Mouse (Mus musculus): ENCODE measurements around the gene Ndufa4. TPM values are rescaled to one million over a fixed set of nuclear protein-coding genes. Genes with fewer than 3 reads are reported as not detected.
"Not testable (repeated sequence)": the region's sequence is repeated elsewhere in the genome, so short reads cannot be mapped to it uniquely, and the experiment has no call there.

Ndufa4 gene
- polyA plus RNA-seq, 1 experiment from 2014 or later = 1,013 TPM

DNA sequence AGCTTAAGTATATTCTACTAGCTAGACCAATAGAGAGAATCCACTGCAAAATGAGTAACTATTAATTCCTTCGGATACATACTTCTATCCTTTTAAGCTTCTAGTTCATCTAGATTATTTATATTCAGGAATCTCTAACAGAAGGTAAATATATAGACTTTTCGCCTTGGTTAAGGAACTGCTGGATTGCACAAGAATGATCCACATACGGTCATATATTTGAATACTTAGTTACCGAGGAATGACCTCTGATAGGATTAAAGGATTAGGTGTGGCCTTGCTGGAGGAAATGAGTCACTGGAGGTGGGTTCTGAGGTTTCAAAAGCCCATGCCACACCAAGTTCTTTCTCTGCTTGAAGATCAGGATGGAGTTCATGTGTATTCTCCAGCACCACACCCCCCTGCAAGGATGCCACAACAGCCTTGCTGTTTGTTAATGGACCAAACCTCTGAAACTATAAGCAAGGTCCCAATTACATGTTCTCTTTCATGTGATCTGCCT, 6.4 kb downstream of the Ndufa4 start:
- TF ChIP-seq CTCF (IDR thresholded peaks at IDR 0.05) = no peak
- in situ Hi-C loops (cut with MboI; ENCODE audit: low pct_unique_long_range_greater_than_20kb) = loop anchor here (25.0 kb wide), 2 partner anchors 1161 to 1961 kb away; partner anchors contain the start of genes 2610001J05Rik and Tmem106b
- CTCF ChIA-PET = no interaction called here

DNA sequence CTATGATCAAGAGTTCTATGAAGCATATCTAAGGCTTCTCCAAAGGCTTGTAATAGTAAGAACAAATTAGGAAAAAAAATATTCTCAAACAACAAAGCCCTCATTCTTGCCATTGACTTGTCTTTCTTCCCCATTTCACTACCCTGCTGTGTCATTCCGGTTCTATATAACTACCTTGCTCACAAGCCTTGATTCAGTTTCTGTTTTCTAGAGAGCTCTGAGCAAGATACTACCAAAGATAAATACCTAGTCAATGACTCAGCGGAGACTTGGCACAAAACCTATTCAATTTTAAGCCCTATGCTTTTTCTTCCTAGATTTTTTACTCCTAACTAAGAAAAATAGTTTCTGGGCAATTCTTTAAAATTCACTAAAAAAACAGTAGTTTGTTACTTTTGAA, 31.9 kb downstream of the Ndufa4 start:
- POLR2A ChIA-PET; H3K27me3 ChIP-seq; in situ Hi-C loops (cut with MboI; ENCODE audit: low pct_unique_long_range_greater_than_20kb); DNase-seq (ENCODE audit: low read depth, low spot score); CTCF ChIA-PET: not testable (repeated sequence)
- ATAC-seq = peak; percentile 93

More for the DNA sequence above, 6.4 kb downstream of the Ndufa4 start:
- no peak for ATAC-seq
- H3K27me3 ChIP-seq = no peaks in the 10 kb centered on the region
- DNase-seq (ENCODE audit: low read depth, low spot score) = no peak
- POLR2A ChIA-PET = no interaction called here

Other genes starting within 250 kb of the Ndufa4 start
- gene Phf14, start 312 bp upstream of the Ndufa4 start, polyA plus RNA-seq (2021) = 43.3 TPM